Mouse (Mus musculus) MEL-GATA-1-ER (cell line): ENCODE data around the gene Sohlh1.
"Not testable (repeated sequence)": the region's sequence is repeated elsewhere in the genome, so short reads cannot be mapped to it uniquely, and the experiment has no call there.

ENCODE experiments used
- DNase-seq: peaks from one replicate; pipeline ENCODE4 v3.0.0-alpha.2; 2012; ENCODE audit warnings: low read depth; ENCODE audit errors: extremely low read depth

Sohlh1 gene

GRCm38 (mm10) chr2:25842758-25843157 lies 4.3 kb downstream of the Sohlh1 start:
- DNase-seq: no peak

GRCm38 (mm10) chr2:25842161-25842560 lies 4.9 kb downstream of the Sohlh1 start:
- DNase-seq: no peak

GRCm38 (mm10) chr2:25836291-25836690 lies 10.8 kb downstream of the Sohlh1 start:
- DNase-seq: no peak

- DNase-seq: no peak
These were observed 16.3 kb downstream of the Sohlh1 start for GRCm38 (mm10) chr2:25830786-25831185.

GRCm38 (mm10) chr2:25828344-25828947 lies 18.6 kb downstream of the Sohlh1 start:
- no peak for DNase-seq

GRCm38 (mm10) chr2:25824751-25825150 lies 22.3 kb downstream of the Sohlh1 start:
- DNase-seq: no peak

- DNase-seq: no peak
These were observed 24.2 kb downstream of the Sohlh1 start, which contains the start of gene Lcn9 for GRCm38 (mm10) chr2:25822806-25823205. Gene Lcn9, plus strand, starts transcription at chr2:25823153.

- DNase-seq: not testable (repeated sequence)
These were observed 31.3 kb downstream of the Sohlh1 start, which contains the start of gene Glt6d1 for GRCm38 (mm10) chr2:25815748-25816147. Gene Glt6d1, minus strand, starts transcription at chr2:25815848.

- no peak for DNase-seq
These were observed 33.7 kb downstream of the Sohlh1 start for GRCm38 (mm10) chr2:25813364-25813763.

GRCm38 (mm10) chr2:25811711-25812110 lies 35.3 kb downstream of the Sohlh1 start:
- no peak for DNase-seq

- no peak for DNase-seq
These were observed 49.0 kb downstream of the Sohlh1 start for GRCm38 (mm10) chr2:25798065-25798464.

- DNase-seq: no peak
These were observed 49.4 kb downstream of the Sohlh1 start for GRCm38 (mm10) chr2:25797635-25798034.
